Mouse (Mus musculus) stomach, embryonic 16.5 days (tissue): Measurements from ENCODE around the gene Hcrt. TPM values are rescaled to one million over a fixed set of nuclear protein-coding genes. Genes with fewer than 3 reads are reported as not detected.

ENCODE experiments used
- ATAC-seq: fragments of 200-750 bp; cut with Nextera tagmentation; 2 replicates; pipeline ENCODE4 v1.8.0; 2017; ENCODE audit warnings: moderate number of reproducible peaks, moderate TSS enrichment; ENCODE audit not compliant: insufficient read depth, low FRiP score
- H3K27ac ChIP-seq: fragments of 300-500 bp; sonication (generic); 2 replicates; pipeline ENCODE4 v1.5.1; 2014; ENCODE audit warnings: low read length
- H3K27me3 ChIP-seq: fragments of 300-500 bp; sonication (generic); 2 replicates; pipeline ENCODE4 v1.6.1; 2014; ENCODE audit warnings: low read length, control low read depth, mixed read lengths; ENCODE audit not compliant: control insufficient read depth, insufficient read depth
- H3K36me3 ChIP-seq: fragments of 300-500 bp; sonication (generic); 2 replicates; pipeline ENCODE4 v1.6.1; 2014; ENCODE audit warnings: low read length; ENCODE audit not compliant: control insufficient read depth, insufficient read depth
- H3K4me1 ChIP-seq: fragments of 300-500 bp; sonication (generic); 2 replicates; pipeline ENCODE4 v1.6.1; 2014; ENCODE audit warnings: low read length, control low read depth, mixed read lengths; ENCODE audit not compliant: control insufficient read depth, insufficient read depth
- H3K4me2 ChIP-seq: fragments of 300-500 bp; sonication (generic); 2 replicates; pipeline ENCODE4 v1.6.1; 2014; ENCODE audit warnings: low read depth, low read length, mixed read lengths
- H3K4me3 ChIP-seq: fragments of 300-500 bp; sonication (generic); replicated peaks from 2 replicates; pipeline ENCODE4 v1.5.1; 2014; ENCODE audit warnings: mild to moderate bottlenecking, low read length
- H3K9ac ChIP-seq: fragments of 300-500 bp; sonication (generic); 2 replicates; pipeline ENCODE4 v1.6.1; 2014; ENCODE audit warnings: low read length
- H3K9me3 ChIP-seq: fragments of 300-500 bp; sonication (generic); replicated peaks from 2 replicates; pipeline ENCODE4 v1.6.1; 2016; ENCODE audit warnings: low read length, control low read depth; ENCODE audit not compliant: control insufficient read depth
- WGBS: fragments of 180-500 bp; shearing (Covaris S2); extraction: QIAGEN DNeasy Blood & Tissue Kit; methylation state at CpG from one replicate; pipeline ENCODE4 v1.1.7; 2014; 5-methylcytosine and 5-hydroxymethylcytosine counted together
- polyA plus RNA-seq: library from polyadenylated mRNA; unstranded; fragments of >200 nt; fragmentation: Nextera tagmentation; extraction: Ambion mirVana; gene quantifications from 2 replicates; pipeline ENCODE4 v1.2.1, GENCODE M21; 2015

Hcrt gene
- polyA plus RNA-seq, 1 experiment from 2014 or later, result not detected

DNA sequence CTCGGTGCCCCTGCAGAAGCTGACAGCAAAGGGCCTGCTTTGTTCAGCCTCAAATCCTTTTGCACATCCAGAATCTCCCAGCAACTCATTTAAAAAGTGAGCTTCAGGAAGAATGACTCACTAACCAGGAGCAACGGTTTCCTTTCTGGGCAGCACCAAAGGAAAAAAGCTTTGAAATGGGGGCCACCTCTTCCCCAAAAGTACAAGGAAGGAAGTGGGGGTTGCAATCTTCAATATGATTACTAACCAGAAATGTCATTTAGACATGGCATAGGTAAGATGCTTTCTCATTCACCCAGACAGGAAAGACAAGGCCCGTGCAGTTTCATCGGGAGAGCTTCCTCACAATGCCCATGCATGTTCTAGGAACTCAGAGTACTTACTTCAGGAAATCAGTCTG, 41.5 kb downstream of the Hcrt start:
- H3K9ac ChIP-seq, result no peak overlapping the region
- peak overlapping the region; percentile 64 for H3K27ac ChIP-seq
- H3K4me3 ChIP-seq, result no peak overlapping the region
- 59% methylated on average over 4 of the region's 4 CpGs for WGBS
- no peaks in the 10 kb centered on the region for H3K36me3 ChIP-seq
- H3K27me3 ChIP-seq, result no peaks in the 10 kb centered on the region
- H3K9me3 ChIP-seq, result no peaks in the 10 kb centered on the region
- no peak for ATAC-seq
- peaks cover 28% of the 10 kb centered on the region for H3K4me1 ChIP-seq
- H3K4me2 ChIP-seq, result no peak overlapping the region

DNA sequence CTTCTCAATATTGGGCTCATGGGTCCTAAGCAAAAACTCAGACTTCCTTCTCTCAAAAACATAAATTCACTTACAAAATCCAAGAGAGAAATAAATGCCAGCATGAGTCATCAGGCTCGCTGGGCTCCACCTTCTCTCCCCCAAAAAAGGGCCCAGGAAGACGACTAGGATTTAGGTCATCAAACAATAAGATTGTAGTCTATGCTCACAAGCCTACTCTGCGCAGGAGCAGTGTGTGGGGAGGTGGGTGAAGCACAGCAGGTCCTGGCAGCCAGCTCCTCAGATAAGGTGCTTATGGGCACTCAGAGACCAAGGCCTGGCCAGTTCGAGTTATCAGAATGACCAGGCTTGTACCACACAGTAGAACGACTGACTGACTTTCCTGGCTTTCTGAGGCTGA, 42.4 kb downstream of the Hcrt start:
- WGBS, result 62% methylated on average over 5 of the region's 5 CpGs
- H3K4me3 ChIP-seq, result no peak overlapping the region
- no peaks in the 10 kb centered on the region for H3K9me3 ChIP-seq
- no peak overlapping the region for H3K9ac ChIP-seq
- no peaks in the 10 kb centered on the region for H3K27me3 ChIP-seq
- no peaks in the 10 kb centered on the region for H3K36me3 ChIP-seq
- no peak for ATAC-seq
- peaks cover 26% of the 10 kb centered on the region for H3K4me1 ChIP-seq
- no peak overlapping the region for H3K4me2 ChIP-seq
- peak overlapping the region; percentile 25; the same call in 1 of the 2 replicates for H3K27ac ChIP-seq

DNA sequence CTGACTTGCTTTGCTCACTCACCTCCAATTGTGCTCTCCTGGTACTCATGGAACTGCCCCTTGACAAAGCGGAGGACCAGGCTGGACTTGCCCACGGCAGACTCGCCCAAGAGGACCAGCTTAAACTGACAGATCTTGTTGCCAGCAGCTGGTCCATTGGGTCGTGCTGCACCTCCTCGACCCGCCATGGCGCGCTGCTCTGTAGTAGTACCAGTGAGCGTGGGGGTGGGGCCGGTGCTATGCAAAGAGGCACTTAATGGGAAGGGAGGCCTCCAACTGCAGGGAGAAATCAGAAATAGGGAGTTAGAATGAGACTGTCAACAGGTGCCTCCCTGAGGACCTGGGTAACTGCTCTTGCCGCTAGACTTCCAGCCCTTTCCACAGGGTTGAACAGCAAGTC, 42.8 kb downstream of the Hcrt start:
- H3K27me3 ChIP-seq, result no peaks in the 10 kb centered on the region
- H3K4me3 ChIP-seq, result no peak overlapping the region
- 84% methylated on average over 11 of the region's 11 CpGs for WGBS
- H3K36me3 ChIP-seq, result no peaks in the 10 kb centered on the region
- H3K27ac ChIP-seq, result 0 out of 2 replicates have a peak overlapping the region, but pooled peaks have one; percentile 25
- H3K9ac ChIP-seq, result no peak overlapping the region
- H3K4me1 ChIP-seq, result peaks cover 22% of the 10 kb centered on the region
- H3K4me2 ChIP-seq, result no peak overlapping the region
- no peak for ATAC-seq
- no peaks in the 10 kb centered on the region for H3K9me3 ChIP-seq

DNA sequence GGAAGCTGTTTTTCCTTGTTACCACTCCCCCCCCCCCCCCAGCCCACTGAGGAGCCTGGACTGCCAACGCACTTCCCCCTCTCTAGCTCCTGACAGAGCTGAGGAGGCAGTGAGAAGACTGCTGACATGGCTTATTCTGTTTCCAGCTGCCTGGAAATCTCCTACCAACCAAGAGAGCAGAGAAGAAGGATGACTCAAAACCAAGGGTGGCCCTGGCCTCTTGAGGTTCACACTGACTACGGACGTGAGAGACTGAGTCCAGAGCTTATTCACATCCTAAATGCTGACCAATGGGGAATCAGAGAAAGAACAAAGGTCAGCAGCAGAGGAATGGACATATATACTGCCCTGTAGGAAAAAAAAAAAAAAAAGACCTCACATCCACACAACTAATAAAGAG, 43.4 kb downstream of the Hcrt start:
- no peaks in the 10 kb centered on the region for H3K36me3 ChIP-seq
- peaks cover 22% of the 10 kb centered on the region for H3K4me1 ChIP-seq
- H3K27ac ChIP-seq, result no peak overlapping the region
- no peak for ATAC-seq
- WGBS, result 78% methylated on average over 3 of the region's 3 CpGs
- H3K9me3 ChIP-seq, result no peaks in the 10 kb centered on the region
- no peak overlapping the region for H3K4me2 ChIP-seq
- no peak overlapping the region for H3K9ac ChIP-seq
- no peak overlapping the region for H3K4me3 ChIP-seq
- no peaks in the 10 kb centered on the region for H3K27me3 ChIP-seq

DNA sequence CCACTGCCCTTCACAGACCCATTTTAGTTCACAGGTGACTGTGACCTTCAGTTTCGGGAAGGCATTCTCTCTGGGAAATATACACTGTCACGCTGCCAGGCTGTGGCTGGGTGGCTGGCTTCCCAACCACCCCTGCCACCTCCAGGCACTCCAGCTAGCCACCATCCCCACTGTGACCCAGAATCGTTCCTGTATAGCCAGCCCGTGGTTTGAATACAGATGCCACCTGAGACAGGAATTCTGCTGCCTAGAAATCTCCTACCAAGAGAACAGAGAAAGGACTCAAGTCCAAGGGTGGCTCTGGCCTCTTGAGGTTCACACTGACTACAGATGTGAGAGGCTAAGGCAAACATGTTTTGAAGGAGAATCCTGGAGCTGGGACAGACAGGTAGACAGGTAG, 43.9 kb downstream of the Hcrt start:
- no peaks in the 10 kb centered on the region for H3K27me3 ChIP-seq
- H3K36me3 ChIP-seq, result no peaks in the 10 kb centered on the region
- no peak overlapping the region for H3K27ac ChIP-seq
- H3K9me3 ChIP-seq, result no peaks in the 10 kb centered on the region
- ATAC-seq, result no peak
- H3K4me3 ChIP-seq, result no peak overlapping the region
- H3K4me1 ChIP-seq, result peaks cover 26% of the 10 kb centered on the region
- H3K4me2 ChIP-seq, result no peak overlapping the region
- 90% methylated on average over 4 of the region's 4 CpGs for WGBS
- H3K9ac ChIP-seq, result no peak overlapping the region

DNA sequence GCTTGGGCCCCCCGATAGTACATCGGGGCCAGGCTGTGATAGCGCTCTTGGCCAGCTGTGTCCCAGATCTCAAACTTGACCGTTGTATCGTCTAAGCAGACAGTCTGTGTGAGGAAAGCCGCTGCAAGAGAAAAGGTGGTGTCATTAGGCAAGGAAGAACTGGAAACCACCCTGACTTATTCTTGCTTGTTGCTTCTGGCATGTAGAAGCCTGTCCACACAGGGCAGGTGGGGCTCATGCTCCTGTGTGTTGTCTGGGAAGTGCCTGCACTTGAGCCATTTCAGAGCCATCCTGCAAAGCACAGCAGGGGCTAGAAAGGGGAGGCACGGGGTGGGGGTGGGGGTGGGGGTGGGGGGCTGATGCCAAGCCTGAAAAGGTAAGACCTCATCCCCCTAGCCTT, 44.3 kb downstream of the Hcrt start:
- WGBS, result 88% methylated on average over 7 of the region's 7 CpGs
- H3K9ac ChIP-seq, result no peak overlapping the region
- no peak for ATAC-seq
- no peak overlapping the region for H3K4me2 ChIP-seq
- no peak overlapping the region for H3K27ac ChIP-seq
- no peaks in the 10 kb centered on the region for H3K36me3 ChIP-seq
- H3K4me3 ChIP-seq, result no peak overlapping the region
- H3K4me1 ChIP-seq, result peaks cover 30% of the 10 kb centered on the region
- no peaks in the 10 kb centered on the region for H3K27me3 ChIP-seq
- no peaks in the 10 kb centered on the region for H3K9me3 ChIP-seq

DNA sequence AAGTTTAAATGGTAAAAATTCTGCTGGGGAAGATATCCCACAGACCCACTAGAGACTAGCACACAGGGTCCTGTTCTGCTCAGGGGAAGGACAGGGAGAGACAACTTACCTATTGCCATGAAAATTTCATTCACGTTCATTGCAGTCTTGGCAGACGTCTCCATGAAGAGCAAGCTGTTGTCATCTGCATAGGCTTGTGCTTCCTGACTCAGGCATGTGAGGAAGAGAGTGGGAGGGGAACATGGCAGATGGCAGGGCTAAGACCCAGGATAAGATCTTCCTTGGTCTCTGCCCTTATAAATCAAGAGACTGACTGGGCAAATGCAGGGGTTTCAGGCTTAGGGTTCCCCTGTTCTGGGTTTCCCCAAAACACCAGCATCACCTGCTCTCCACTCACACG, 46.1 kb downstream of the Hcrt start:
- 89% methylated on average over 3 of the region's 3 CpGs for WGBS
- ATAC-seq, result no peak
- Histone ChIP-seq H3K4me3 (no peak overlapping the region), H3K27me3 (no peaks in the 10 kb centered on the region), H3K36me3 (no peaks in the 10 kb centered on the region), H3K9me3 (no peaks in the 10 kb centered on the region), H3K4me2 (no peak overlapping the region), H3K9ac (no peak overlapping the region), H3K27ac (no peak overlapping the region), H3K4me1 (peaks cover 29% of the 10 kb centered on the region)

DNA sequence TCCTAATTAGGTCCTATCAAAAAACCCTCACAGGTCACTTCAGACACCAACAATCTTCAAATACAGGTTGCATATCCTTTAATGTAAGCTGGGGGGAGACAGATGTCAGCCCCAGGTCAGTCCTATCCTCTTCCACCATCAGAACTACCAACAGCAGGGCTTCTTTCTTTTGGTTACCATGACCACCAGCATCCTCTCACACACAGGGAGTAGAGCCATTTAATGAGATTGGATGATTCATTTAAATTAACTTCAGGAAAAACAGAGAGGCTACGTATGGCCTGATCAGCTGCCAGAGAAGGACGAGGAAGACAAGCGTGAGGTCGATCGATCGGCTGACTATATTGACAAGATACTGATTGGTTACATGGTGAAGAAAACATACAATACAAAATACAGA, 47.8 kb downstream of the Hcrt start:
- Histone ChIP-seq H3K36me3 (peaks cover 5% of the 10 kb centered on the region), H3K4me3 (no peak overlapping the region), H3K4me1 (peaks cover 30% of the 10 kb centered on the region), H3K9ac (no peak overlapping the region), H3K27ac (no peak overlapping the region), H3K4me2 (no peak overlapping the region), H3K27me3 (no peaks in the 10 kb centered on the region), H3K9me3 (no peaks in the 10 kb centered on the region)
- 91% methylated on average over 6 of the region's 6 CpGs for WGBS
- no peak for ATAC-seq

DNA sequence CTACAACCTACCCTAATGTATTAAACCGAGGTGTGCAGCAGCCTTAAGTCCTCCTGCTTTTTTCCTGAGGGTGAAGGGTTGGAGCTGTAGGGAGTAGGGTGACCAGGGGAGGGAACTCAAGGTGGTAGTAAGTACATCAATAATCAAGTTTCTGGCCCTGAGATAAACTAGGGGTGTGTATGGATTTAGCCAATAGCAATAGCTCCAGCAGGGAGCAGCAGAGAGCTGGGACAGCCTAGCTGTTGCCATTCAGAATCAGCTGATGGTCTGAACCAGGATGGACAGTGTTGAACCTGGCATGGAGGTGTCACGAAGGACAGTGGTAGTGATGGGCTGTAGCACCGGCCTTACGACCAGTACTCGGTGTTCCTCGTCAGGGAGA, 48.2 kb downstream of the Hcrt start:
- peak; percentile 12; the same call in 1 of the 2 replicates for ATAC-seq
- H3K27ac ChIP-seq, result peak overlapping the region; percentile 75; the same call in 1 of the 2 replicates

More for the DNA sequence above, 48.2 kb downstream of the Hcrt start:
- Histone ChIP-seq H3K9me3 (no peaks in the 10 kb centered on the region), H3K4me1 (peaks cover 30% of the 10 kb centered on the region), H3K36me3 (peaks cover 9% of the 10 kb centered on the region), H3K4me2 (peak overlapping the region; percentile 53; the same call in 1 of the 2 replicates), H3K4me3 (peak overlapping the region; percentile 40), H3K27me3 (no peaks in the 10 kb centered on the region), H3K9ac (peak overlapping the region; percentile 68)
- 56% methylated on average over 6 of the region's 6 CpGs for WGBS
